Mouse (Mus musculus) bone marrow, adult 2 months (tissue): ENCODE measurements around the gene Peli3.

Source experiments
- CTCF ChIP-seq: fragments of 200-500 bp; IDR thresholded peaks from 2 replicates; pipeline ENCODE4 v1.5.1; 2011; ENCODE audit warnings: low read length, control low read depth; ENCODE audit not compliant: control insufficient read depth, insufficient read depth
- POLR2A ChIP-seq: fragments of 200-500 bp; IDR thresholded peaks from 2 replicates; pipeline ENCODE4 v1.6.1; 2011; ENCODE audit warnings: low read depth, mild to moderate bottlenecking, control low read depth, low read length, borderline replicate concordance; ENCODE audit not compliant: control insufficient read depth

DNA sequence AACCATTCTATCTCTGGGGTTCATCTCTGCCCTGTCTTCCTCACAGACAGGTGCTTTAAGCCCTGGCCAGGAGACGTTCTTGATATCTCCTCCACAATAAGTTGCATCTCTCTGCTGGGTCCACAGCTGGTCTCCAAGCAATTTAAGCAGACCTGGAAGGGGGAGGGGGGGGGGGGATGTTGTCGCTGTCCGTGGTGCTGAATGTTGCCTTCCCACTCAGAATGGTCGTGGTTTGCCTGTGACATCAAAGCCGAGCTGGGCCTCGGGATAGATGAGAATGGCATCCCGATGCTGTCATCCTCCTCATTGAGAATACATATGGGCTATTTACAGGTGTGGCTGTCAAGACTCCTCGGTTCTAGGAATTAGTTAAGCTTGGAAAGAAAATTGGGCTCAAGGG, 49.4 kb upstream of the Peli3 start:
- TF ChIP-seq CTCF (no peak), POLR2A (no peak)
